Mouse (Mus musculus) small intestine, adult 10 weeks (tissue): ENCODE measurements around the gene Ergic3. TPM values are rescaled to one million over a fixed set of nuclear protein-coding genes. Genes with fewer than 3 reads are reported as not detected.

Experiments used
- polyA plus RNA-seq: library from polyadenylated mRNA; stranded (reverse); fragments of 350-450 nt; fragmentation: Illumina TruSeq; extraction: RNeasy Lipid Tissue Mini Kit (QIAGEN cat#74804); gene quantifications from one replicate; pipeline ENCODE4 v1.2.3, GENCODE M21; 2014; ENCODE audit warnings: low replicate concordance

Ergic3 gene
- 5.4 TPM for polyA plus RNA-seq

DNA sequence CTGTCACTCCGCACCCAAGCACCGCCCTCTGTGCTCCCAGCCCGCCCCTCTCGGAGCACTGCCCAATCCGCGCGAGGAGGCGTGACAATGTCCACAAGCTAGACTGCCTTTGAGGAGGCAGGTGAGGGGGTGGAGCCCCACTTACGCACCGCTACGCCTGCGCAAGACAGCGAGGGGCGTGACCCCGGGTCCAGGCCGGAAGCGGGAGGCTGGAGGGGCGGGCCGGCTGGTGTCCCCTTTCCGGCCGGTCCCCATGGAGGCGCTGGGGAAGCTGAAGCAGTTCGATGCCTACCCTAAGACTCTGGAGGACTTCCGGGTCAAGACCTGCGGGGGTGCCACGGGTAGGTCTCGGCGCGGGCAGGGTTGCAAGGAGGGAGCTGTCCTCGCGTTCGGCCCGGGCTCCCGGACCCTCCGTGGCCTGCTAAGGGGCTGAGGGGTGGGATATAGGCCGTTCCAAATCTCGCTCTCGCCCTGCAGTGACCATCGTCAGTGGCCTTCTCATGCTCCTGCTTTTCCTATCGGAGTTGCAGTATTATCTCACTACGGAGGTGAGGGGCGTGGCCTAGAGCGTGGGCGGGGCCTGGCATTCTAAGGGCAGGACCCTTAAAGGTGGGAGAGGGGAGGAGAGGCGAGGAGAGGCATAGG, at the start of gene Ergic3, which contains the start of gene 6430550D23Rik:
Ergic3 (plus strand) TSS at position 158 of the 645 bp plus-strand sequence.
6430550D23Rik (minus strand) TSS at position 90 of the 645 bp plus-strand sequence.

DNA sequence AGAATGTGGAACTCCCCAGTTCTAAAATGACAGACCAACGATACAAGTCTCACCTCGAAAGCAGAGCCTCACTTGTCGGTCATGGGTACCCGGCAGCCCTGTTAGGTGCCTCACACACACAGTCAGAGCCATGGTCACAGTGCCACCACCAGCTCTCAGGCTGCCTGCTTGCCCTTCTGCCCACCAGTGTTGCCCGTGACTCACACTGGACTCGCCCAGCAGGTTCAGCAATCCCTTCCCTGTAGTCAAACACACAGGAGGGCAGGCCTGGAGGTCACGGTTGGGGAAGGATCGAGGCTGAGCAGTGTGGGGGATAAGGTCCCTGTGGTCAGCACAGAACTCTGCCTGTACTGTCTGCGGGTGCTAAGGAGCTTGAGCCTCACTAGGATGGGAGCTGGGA, 45.0 kb downstream of the Ergic3 start, which contains the start of gene Fer1l4:
Fer1l4 (minus strand) TSS at position 132 of the 400 bp plus-strand sequence.

DNA sequence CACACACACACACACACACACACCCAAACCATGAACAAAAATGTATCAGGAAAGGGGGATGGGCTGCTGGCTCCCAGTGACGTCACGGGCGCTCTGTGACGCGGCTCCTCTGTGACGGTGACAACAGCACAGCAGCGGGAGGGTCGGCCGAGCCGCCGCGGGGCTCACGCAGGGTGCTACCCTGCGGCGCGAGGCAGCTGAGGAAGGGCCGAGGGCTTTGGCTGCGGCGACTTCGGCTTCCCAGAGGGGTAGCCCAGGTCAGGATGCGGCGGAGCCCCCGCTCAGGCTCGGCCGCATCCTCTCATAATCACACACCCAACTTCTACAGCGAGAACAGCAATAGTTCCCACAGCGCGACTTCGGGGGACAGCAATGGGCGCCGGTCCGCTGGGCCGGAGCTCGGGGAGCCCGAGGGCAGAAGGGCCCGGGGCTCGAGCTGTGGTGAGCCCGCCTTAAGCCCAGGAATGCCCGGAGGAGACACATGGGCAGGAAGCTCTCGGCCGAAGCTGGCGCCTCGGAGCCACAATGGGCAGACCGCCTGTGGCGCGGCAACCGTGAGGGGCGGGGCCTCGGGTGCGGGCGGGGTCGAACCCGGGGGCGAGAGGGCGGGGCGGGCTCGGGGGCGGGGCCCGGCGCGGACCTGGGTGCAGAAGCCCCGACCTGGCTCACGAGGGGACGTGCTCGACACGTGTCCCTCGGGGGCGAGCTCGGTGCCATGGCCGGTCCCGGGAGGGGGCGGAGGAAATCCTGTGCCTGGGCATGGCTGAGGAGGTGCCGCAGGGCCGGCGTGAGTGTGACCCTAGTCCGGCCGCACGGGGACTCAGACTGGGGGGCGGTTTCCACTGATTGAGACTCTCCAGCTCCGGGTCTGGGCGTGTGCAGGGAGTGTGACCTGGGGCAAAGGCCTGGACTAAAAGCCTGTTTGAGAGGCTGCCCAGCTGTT, 57.5 kb downstream of the Ergic3 start, which contains the start of gene Spag4:
Spag4 (plus strand) TSS at position 77 of the 943 bp plus-strand sequence.

Other genes with a start within 250 kb of the Ergic3 start
- gene Mmp24, start 232.7 kb upstream of the Ergic3 start, polyA plus RNA-seq, result not detected
- gene BC029722, start 188.6 kb upstream of the Ergic3 start, polyA plus RNA-seq, result 13.2 TPM
- 14.6 TPM for gene Eif6, start 181.1 kb upstream of the Ergic3 start, polyA plus RNA-seq
- gene Fam83c, start 173.2 kb upstream of the Ergic3 start, polyA plus RNA-seq, result 0.41 TPM
- 23.3 TPM for gene Uqcc1, start 77.7 kb upstream of the Ergic3 start, polyA plus RNA-seq
- gene Gm15557, start 67.3 kb upstream of the Ergic3 start, polyA plus RNA-seq, result not detected
- not detected for gene Gdf5, start 62.7 kb upstream of the Ergic3 start, polyA plus RNA-seq
- gene Cep250, start 51.6 kb upstream of the Ergic3 start, polyA plus RNA-seq, result 0.82 TPM
- gene 6430550D23Rik, start 68 bp upstream of the Ergic3 start, polyA plus RNA-seq, result 2.9 TPM
- not detected for gene Fer1l4, start 44.9 kb downstream of the Ergic3 start, polyA plus RNA-seq
- gene Spag4, start 57.1 kb downstream of the Ergic3 start, polyA plus RNA-seq, result not detected
- gene Cpne1, start 103.9 kb downstream of the Ergic3 start, polyA plus RNA-seq, result 35.0 TPM
- gene Rbm12, start 103.9 kb downstream of the Ergic3 start, polyA plus RNA-seq, result 13.5 TPM
- gene Gm28036, start 119.0 kb downstream of the Ergic3 start, polyA plus RNA-seq, result 7.4 TPM
- 1.3 TPM for gene Romo1, start 136.0 kb downstream of the Ergic3 start, polyA plus RNA-seq
- 64.2 TPM for gene Nfs1, start 136.1 kb downstream of the Ergic3 start, polyA plus RNA-seq
- gene Rbm39, start 172.2 kb downstream of the Ergic3 start, polyA plus RNA-seq, result 688 TPM
- gene Phf20, start 188.4 kb downstream of the Ergic3 start, polyA plus RNA-seq, result 7.0 TPM